Mouse (Mus musculus) spleen, adult 2 months (tissue): Measurements from ENCODE around the gene Crym. TPM values are rescaled to one million over a fixed set of nuclear protein-coding genes. Genes with fewer than 3 reads are reported as not detected.
A peak's percentile ranks its signal among the peaks of the same experiment; 100 is the strongest.

Source experiments
- DNase-seq, 2 experiments: peaks; one replicate each; pipeline versions ENCODE4 v3.0.0 to v3.0.0-alpha.2; 2012 to 2021; ENCODE audit warnings: low spot score in 2 of 2, low read depth in 1 of 2
- H3K27ac ChIP-seq: fragments of 200-500 bp; 2 replicates; pipeline ENCODE4 v1.5.1; 2012; ENCODE audit warnings: low read length, inconsistent platforms; ENCODE audit not compliant: insufficient read depth
- H3K27me3 ChIP-seq: fragments of 200-500 bp; 2 replicates; pipeline ENCODE4 v1.6.1; 2012; ENCODE audit warnings: mild to moderate bottlenecking, moderate library complexity, low read length, inconsistent platforms; ENCODE audit not compliant: control insufficient read depth, insufficient read depth
- H3K36me3 ChIP-seq: fragments of 200-500 bp; 2 replicates; pipeline ENCODE4 v1.6.1; 2012; ENCODE audit warnings: mild to moderate bottlenecking, low read length, inconsistent platforms; ENCODE audit not compliant: control insufficient read depth, insufficient read depth
- H3K4me1 ChIP-seq: fragments of 200-500 bp; 2 replicates; pipeline ENCODE4 v1.6.1; 2011; ENCODE audit warnings: inconsistent platforms; ENCODE audit not compliant: control insufficient read depth, insufficient read depth, insufficient read length
- H3K4me3 ChIP-seq: fragments of 200-500 bp; 2 replicates; pipeline ENCODE4 v1.5.1; 2011; ENCODE audit warnings: mild to moderate bottlenecking, inconsistent platforms; ENCODE audit not compliant: insufficient read depth, insufficient read length; ENCODE audit errors: extremely low read depth
- CTCF ChIP-seq: fragments of 200-500 bp; IDR thresholded peaks from 2 replicates; pipeline ENCODE4 v1.5.1; 2011; ENCODE audit warnings: mild to moderate bottlenecking, inconsistent platforms; ENCODE audit not compliant: insufficient read depth, insufficient read length, insufficient replicate concordance; ENCODE audit errors: extremely low read depth
- POLR2A ChIP-seq: fragments of 200-500 bp; IDR thresholded peaks from 2 replicates; pipeline ENCODE4 v1.6.1; 2011; ENCODE audit warnings: low read depth, low read length, inconsistent platforms
- WGBS: fragments of 180-500 bp; shearing (Covaris S2); methylation state at CpG from one replicate; pipeline ENCODE4 v1.1.7; 2018; 5-methylcytosine and 5-hydroxymethylcytosine counted together
- polyA plus RNA-seq: library from polyadenylated mRNA; depleted of rRNA; stranded (reverse); fragments of >200 nt; gene quantifications from 2 replicates; pipeline ENCODE4 v1.2.3, GENCODE M21; 2012; rRNA removed

Gene Crym
- 1.6 and 2.6 TPM in 2 replicates for polyA plus RNA-seq

DNA sequence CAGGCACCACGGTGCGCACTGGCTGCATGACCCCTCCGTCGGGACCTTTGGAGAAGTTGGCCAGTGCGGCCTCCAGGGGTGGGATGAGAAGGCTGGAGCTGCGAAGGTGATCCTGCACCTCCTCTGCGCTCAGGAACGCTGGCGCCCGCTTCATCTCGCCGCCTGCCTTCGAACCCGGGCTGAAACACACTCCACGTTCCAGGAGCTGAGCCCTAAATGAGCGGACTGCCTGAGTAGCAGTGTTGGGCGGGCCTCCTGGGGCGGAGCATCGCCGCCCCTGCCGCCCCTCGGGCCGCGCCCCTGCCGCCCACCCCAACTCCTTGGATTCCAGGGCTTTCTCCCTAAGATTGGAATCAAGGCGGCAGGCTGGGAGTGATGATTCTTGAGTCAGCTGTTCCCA lies at the start of gene Crym:
TSS of gene Crym (minus strand) at position 341 of the 400 bp plus-strand sequence.
- H3K4me1 ChIP-seq, result no peaks in the 10 kb centered on the region
- TF ChIP-seq CTCF, result no peak
- TF ChIP-seq POLR2A, result no peak
- no peak within 1 kb of the TSS for H3K27ac ChIP-seq
- WGBS, result 14% methylated on average over 26 of the region's 26 CpGs
- H3K36me3 ChIP-seq, result no peaks in the 10 kb centered on the region
- DNase-seq, result no peak
- no peaks in the 10 kb centered on the region for H3K27me3 ChIP-seq
- H3K4me3 ChIP-seq, result no peak within 1 kb of the TSS

- H3K4me3 ChIP-seq, result no peak overlapping the region
- no peaks in the 10 kb centered on the region for H3K36me3 ChIP-seq
- H3K4me1 ChIP-seq, result no peaks in the 10 kb centered on the region
- H3K27me3 ChIP-seq, result no peaks in the 10 kb centered on the region
- H3K27ac ChIP-seq, result no peak overlapping the region
- TF ChIP-seq CTCF (no peak), POLR2A (no peak)
- no peak for DNase-seq
Measured at GRCm38 (mm10) chr7:120241092-120241491, 39.2 kb upstream of the Crym start.

GRCm38 (mm10) chr7:120228541-120228940 lies 26.6 kb upstream of the Crym start:
- Histone ChIP-seq H3K4me1 (no peaks in the 10 kb centered on the region), H3K27me3 (no peaks in the 10 kb centered on the region), H3K4me3 (no peak overlapping the region), H3K27ac (no peak overlapping the region), H3K36me3 (no peaks in the 10 kb centered on the region)
- TF ChIP-seq CTCF (no peak), POLR2A (no peak)
- no peak for DNase-seq

- DNase-seq, result no peak
- Histone ChIP-seq H3K27me3 (no peaks in the 10 kb centered on the region), H3K27ac (no peak overlapping the region), H3K4me3 (no peak overlapping the region), H3K36me3 (no peaks in the 10 kb centered on the region), H3K4me1 (no peaks in the 10 kb centered on the region)
- TF ChIP-seq CTCF (no peak), POLR2A (no peak)
- WGBS, result 25% methylated on average over 9 of the region's 9 CpGs
Measured at GRCm38 (mm10) chr7:120205989-120206388, 4.1 kb upstream of the Crym start.

- no peak within 1 kb of the TSS for H3K4me3 ChIP-seq
- no peak for DNase-seq
Measured at GRCm38 (mm10) chr7:120203789-120204188, 1.9 kb upstream of the Crym start, which contains the start of gene Abca14. TSS of gene Abca14 (plus strand) at chr7:120203961.

GRCm38 (mm10) chr7:120201231-120201744 lies 623 bp downstream of the Crym start:
- no peaks in the 10 kb centered on the region for H3K27me3 ChIP-seq
- no peaks in the 10 kb centered on the region for H3K4me1 ChIP-seq
- no peak overlapping the region for H3K27ac ChIP-seq
- no peak for DNase-seq
- no peak overlapping the region for H3K4me3 ChIP-seq
- TF ChIP-seq POLR2A (no peak), CTCF (no peak)
- 8% methylated on average over 14 of the region's 14 CpGs for WGBS
- no peaks in the 10 kb centered on the region for H3K36me3 ChIP-seq

More at GRCm38 (mm10) chr7:120203789-120204188, 1.9 kb upstream of the Crym start, which contains the start of gene Abca14:
- H3K4me1 ChIP-seq, result no peaks in the 10 kb centered on the region
- H3K27me3 ChIP-seq, result no peaks in the 10 kb centered on the region
- no peaks in the 10 kb centered on the region for H3K36me3 ChIP-seq
- 14% methylated on average over 26 of the region's 26 CpGs for WGBS
- no peak within 1 kb of the TSS for H3K27ac ChIP-seq
- TF ChIP-seq POLR2A (no peak), CTCF (0 out of 2 replicates have a peak, but pooled peaks have one; percentile 27)

GRCm38 (mm10) chr7:120195207-120195606 lies 6.7 kb downstream of the Crym start:
- H3K4me3 ChIP-seq, result no peak overlapping the region
- no peak for DNase-seq
- 84% methylated on average over 4 of the region's 4 CpGs for WGBS
- H3K4me1 ChIP-seq, result no peaks in the 10 kb centered on the region
- no peak for TF ChIP-seq POLR2A
- no peak for TF ChIP-seq CTCF
- H3K27me3 ChIP-seq, result no peaks in the 10 kb centered on the region
- H3K27ac ChIP-seq, result no peak overlapping the region
- no peaks in the 10 kb centered on the region for H3K36me3 ChIP-seq

GRCm38 (mm10) chr7:120192816-120193215 lies 9.1 kb downstream of the Crym start:
- WGBS, result 82% methylated on average over 6 of the region's 6 CpGs
- TF ChIP-seq CTCF (no peak), POLR2A (no peak)

More at GRCm38 (mm10) chr7:120192816-120193215, 9.1 kb downstream of the Crym start:
- H3K27me3 ChIP-seq, result no peaks in the 10 kb centered on the region
- H3K27ac ChIP-seq, result no peak overlapping the region
- DNase-seq, result no peak
- H3K4me3 ChIP-seq, result no peak overlapping the region
- no peaks in the 10 kb centered on the region for H3K36me3 ChIP-seq
- no peaks in the 10 kb centered on the region for H3K4me1 ChIP-seq
